Mouse (Mus musculus) hindbrain, embryonic 16.5 days (tissue): ENCODE measurements around the gene Prss57. TPM values are rescaled to one million over a fixed set of nuclear protein-coding genes. Genes with fewer than 3 reads are reported as not detected.
A peak's percentile ranks its signal among the peaks of the same experiment; 100 is the strongest.

Experiments
- ATAC-seq: fragments of 200-750 bp; cut with Nextera tagmentation; 2 replicates; pipeline ENCODE4 v1.8.0; 2017; ENCODE audit warnings: moderate TSS enrichment, moderate library complexity
- H3K27ac ChIP-seq: fragments of 300-500 bp; sonication (generic); 2 replicates; pipeline ENCODE4 v1.5.1; 2014; ENCODE audit warnings: low read depth, mild to moderate bottlenecking, control low read depth, low read length, moderate library complexity
- H3K27me3 ChIP-seq: fragments of 300-500 bp; sonication (generic); replicated peaks from 2 replicates; pipeline ENCODE4 v1.6.1; 2014; ENCODE audit warnings: low read length; ENCODE audit not compliant: control insufficient read depth, insufficient read depth
- H3K36me3 ChIP-seq: fragments of 300-500 bp; sonication (generic); 2 replicates; pipeline ENCODE4 v1.6.1; 2014; ENCODE audit warnings: mild to moderate bottlenecking, low read length, moderate library complexity, mixed read lengths; ENCODE audit not compliant: control insufficient read depth, insufficient read depth
- H3K4me1 ChIP-seq: fragments of 300-500 bp; sonication (generic); 2 replicates; pipeline ENCODE4 v1.6.1; 2014; ENCODE audit warnings: low read depth, low read length; ENCODE audit not compliant: control insufficient read depth, insufficient read depth
- H3K4me2 ChIP-seq: fragments of 300-500 bp; sonication (generic); 2 replicates; pipeline ENCODE4 v1.6.1; 2014; ENCODE audit warnings: mild to moderate bottlenecking, low read length, control low read depth, moderate library complexity
- H3K4me3 ChIP-seq: fragments of 300-500 bp; sonication (generic); 2 replicates; pipeline ENCODE4 v1.5.1; 2014; ENCODE audit warnings: mild to moderate bottlenecking, low read length, control low read depth, moderate library complexity
- H3K9ac ChIP-seq: fragments of 300-500 bp; sonication (generic); 2 replicates; pipeline ENCODE4 v1.6.1; 2014; ENCODE audit warnings: low read depth, mild to moderate bottlenecking, control low read depth, low read length, moderate library complexity
- H3K9me3 ChIP-seq: fragments of 300-500 bp; sonication (generic); 2 replicates; pipeline ENCODE4 v1.6.1; 2014; ENCODE audit warnings: mild to moderate bottlenecking, low read length, moderate library complexity; ENCODE audit not compliant: control insufficient read depth
- WGBS: fragments of 180-500 bp; shearing (Covaris S2); extraction: QIAGEN DNeasy Blood & Tissue Kit; methylation state at CpG from one replicate; pipeline ENCODE4 v1.1.7; 2014; 5-methylcytosine and 5-hydroxymethylcytosine counted together
- polyA plus RNA-seq: library from polyadenylated mRNA; unstranded; fragments of >200 nt; fragmentation: Nextera tagmentation; extraction: Ambion mirVana; gene quantifications from 2 replicates; pipeline ENCODE4 v1.2.1, GENCODE M21; 2015

Prss57 gene
- polyA plus RNA-seq, 1 experiment from 2014 or later, result not detected

DNA sequence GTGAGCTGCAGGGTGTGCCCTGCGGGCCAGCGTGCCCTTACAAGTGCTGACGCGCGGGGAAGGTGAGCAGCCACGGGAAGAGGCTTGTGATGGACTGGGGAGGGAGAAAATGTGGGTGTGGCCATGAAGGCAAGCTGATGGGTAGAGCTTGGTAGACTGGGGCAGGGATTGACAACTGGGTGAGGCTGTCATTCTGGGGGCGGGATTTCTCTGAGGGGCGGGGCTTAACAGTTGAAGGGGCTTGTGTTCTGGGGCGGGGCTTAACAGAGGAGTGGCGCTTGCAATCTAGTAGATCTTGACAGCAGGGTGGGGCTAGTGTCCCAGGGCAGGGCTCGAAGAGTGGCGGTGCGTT, 10.1 kb downstream of the Prss57 start:
- under 1% methylated on average over 13 of the region's 13 CpGs for WGBS
- Histone ChIP-seq H3K4me2 (peak overlapping the region; percentile 78), H3K27me3 (peaks cover 21% of the 10 kb centered on the region), H3K27ac (no peak overlapping the region), H3K4me3 (peak overlapping the region; percentile 48), H3K9me3 (no peaks in the 10 kb centered on the region), H3K4me1 (peaks cover 8% of the 10 kb centered on the region), H3K36me3 (no peaks in the 10 kb centered on the region), H3K9ac (peak overlapping the region; percentile 48)
- ATAC-seq, result peak; percentile 68

DNA sequence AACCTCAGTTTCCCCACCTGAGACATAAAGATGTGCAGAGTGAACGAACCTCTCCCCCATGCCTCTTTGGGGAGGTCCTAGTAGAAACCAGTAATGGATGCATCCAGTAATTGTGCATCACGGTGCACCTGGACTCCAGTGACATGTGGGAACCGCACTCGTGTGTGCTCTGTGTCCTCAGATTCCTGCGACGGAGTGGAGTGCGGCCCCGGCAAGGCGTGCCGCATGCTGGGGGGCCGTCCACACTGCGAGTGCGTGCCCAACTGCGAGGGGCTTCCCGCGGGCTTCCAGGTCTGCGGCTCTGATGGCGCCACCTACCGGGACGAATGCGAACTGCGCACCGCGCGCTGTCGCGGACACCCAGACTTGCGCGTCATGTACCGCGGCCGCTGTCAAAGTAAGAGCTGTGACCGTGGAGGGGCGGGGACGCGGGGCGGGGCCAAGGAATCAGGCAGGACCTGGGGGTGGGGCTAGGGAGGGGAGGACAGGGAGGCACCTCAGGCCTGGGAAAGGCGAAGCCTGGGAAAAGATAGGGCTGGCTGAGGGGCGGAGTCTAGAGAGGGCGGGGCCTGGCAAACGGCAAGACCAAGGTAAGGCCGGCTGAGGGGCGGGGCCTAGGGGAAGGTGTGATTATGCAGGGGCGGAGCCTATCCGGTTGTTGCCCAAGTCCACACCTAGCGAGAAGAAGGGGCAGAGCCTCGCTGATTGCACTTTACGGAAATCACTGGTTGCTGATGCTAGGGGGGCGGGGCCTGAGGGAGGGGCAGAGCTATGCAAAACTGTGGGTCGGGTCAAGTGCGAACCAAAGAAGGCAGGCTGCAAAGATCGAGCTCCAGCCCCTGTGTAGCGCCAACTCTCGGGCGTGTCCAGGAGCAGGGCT, 10.7 kb downstream of the Prss57 start:
- peaks cover 8% of the 10 kb centered on the region for H3K4me1 ChIP-seq
- H3K27me3 ChIP-seq, result peaks cover 21% of the 10 kb centered on the region
- no peak overlapping the region for H3K27ac ChIP-seq
- 1% methylated on average over 55 of the region's 55 CpGs for WGBS
- H3K36me3 ChIP-seq, result no peaks in the 10 kb centered on the region
- H3K9ac ChIP-seq, result peak overlapping the region; percentile 47
- peak overlapping the region; percentile 78 for H3K4me2 ChIP-seq
- peak; percentile 93 for ATAC-seq
- H3K9me3 ChIP-seq, result no peaks in the 10 kb centered on the region
- H3K4me3 ChIP-seq, result peak overlapping the region; percentile 48

DNA sequence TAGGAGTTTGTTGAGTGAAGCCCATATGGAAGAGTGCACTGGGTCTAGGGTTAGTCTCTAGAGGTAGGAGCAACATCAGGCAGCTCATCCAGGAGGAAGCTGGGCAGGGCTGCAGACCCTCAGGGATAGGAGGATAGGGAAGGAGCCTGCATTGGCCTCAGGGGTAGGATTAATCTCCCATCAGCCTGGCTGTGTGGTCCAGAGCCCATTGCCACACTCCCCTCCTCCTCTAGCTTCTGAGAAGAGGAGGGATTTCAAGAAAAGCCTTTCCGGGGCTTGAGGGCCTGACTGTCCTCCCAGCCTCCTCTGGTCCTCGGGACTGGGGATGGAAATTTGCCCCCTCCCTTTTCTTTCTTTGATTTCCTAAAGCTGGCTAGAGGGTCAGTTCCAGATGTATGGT, 11.6 kb downstream of the Prss57 start:
- no peaks in the 10 kb centered on the region for H3K9me3 ChIP-seq
- no peak overlapping the region for H3K4me2 ChIP-seq
- no peak overlapping the region for H3K4me3 ChIP-seq
- ATAC-seq, result no peak
- peaks cover 8% of the 10 kb centered on the region for H3K4me1 ChIP-seq
- H3K27me3 ChIP-seq, result peaks cover 21% of the 10 kb centered on the region
- no peak overlapping the region for H3K9ac ChIP-seq
- H3K27ac ChIP-seq, result no peak overlapping the region
- no peaks in the 10 kb centered on the region for H3K36me3 ChIP-seq
- WGBS, result 17% methylated on average over 2 of the region's 2 CpGs

DNA sequence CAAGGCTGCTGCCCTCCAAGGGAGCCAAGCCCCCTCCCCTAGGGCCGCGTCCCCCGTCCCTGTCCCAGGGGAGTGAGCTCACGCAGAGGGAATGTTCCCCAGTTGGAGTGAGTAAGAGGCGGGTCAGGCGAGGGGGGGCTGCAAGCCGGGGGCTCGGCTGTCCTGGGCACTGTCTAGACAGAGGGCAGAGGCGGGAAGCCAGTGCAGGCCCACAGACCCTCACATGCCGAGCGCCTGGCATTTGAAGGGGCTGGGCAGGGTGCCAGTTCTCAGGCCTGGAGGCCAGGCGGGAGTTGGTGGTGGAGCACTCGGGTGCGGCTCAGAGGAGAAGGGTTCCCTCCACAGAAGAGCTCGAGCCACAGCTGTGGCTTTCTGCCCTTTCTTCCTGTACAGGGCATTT, 12.8 kb downstream of the Prss57 start:
- Histone ChIP-seq H3K4me2 (peak overlapping the region; percentile 10; the same call in 1 of the 2 replicates), H3K36me3 (no peaks in the 10 kb centered on the region), H3K27ac (no peak overlapping the region), H3K4me3 (no peak overlapping the region), H3K9me3 (no peaks in the 10 kb centered on the region), H3K9ac (no peak overlapping the region), H3K27me3 (peaks cover 21% of the 10 kb centered on the region), H3K4me1 (peaks cover 8% of the 10 kb centered on the region)
- WGBS, result 8% methylated on average over 15 of the region's 15 CpGs
- ATAC-seq, result no peak

DNA sequence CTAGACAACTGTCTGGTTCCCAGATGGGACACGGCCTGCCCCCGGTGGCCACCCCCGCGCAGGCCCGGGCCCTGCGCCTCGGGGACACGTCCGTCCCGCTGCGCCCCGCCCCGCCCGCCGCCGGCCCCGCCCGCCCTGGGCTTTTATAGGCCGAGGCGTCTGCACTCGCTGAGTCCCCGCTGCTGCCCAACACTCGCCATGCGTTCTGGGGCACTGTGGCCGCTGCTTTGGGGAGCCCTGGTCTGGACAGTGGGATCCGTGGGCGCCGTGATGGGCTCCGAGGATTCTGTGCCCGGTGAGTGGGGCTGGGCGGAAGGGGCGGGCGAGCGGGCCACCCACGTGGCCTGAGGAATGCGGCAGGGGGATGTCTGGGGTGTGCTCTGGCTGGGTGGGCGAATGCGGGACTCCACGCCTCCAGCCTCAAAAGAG, 13.6 kb downstream of the Prss57 start, which contains the start of gene Fstl3:
Gene Fstl3 (plus strand): TSS at position 170 of the 429 bp plus-strand sequence.
- Histone ChIP-seq H3K4me3 (peak within 1 kb of the TSS; percentile 22), H3K9me3 (no peaks in the 10 kb centered on the region), H3K36me3 (no peaks in the 10 kb centered on the region), H3K4me2 (peak within 1 kb of the TSS; percentile 47), H3K27ac (no peak within 1 kb of the TSS), H3K27me3 (peaks cover 21% of the 10 kb centered on the region), H3K4me1 (peaks cover 8% of the 10 kb centered on the region), H3K9ac (peak within 1 kb of the TSS; percentile 49; the same call in 1 of the 2 replicates)
- WGBS, result 2% methylated on average over 29 of the region's 39 CpGs
- ATAC-seq, result no peak

DNA sequence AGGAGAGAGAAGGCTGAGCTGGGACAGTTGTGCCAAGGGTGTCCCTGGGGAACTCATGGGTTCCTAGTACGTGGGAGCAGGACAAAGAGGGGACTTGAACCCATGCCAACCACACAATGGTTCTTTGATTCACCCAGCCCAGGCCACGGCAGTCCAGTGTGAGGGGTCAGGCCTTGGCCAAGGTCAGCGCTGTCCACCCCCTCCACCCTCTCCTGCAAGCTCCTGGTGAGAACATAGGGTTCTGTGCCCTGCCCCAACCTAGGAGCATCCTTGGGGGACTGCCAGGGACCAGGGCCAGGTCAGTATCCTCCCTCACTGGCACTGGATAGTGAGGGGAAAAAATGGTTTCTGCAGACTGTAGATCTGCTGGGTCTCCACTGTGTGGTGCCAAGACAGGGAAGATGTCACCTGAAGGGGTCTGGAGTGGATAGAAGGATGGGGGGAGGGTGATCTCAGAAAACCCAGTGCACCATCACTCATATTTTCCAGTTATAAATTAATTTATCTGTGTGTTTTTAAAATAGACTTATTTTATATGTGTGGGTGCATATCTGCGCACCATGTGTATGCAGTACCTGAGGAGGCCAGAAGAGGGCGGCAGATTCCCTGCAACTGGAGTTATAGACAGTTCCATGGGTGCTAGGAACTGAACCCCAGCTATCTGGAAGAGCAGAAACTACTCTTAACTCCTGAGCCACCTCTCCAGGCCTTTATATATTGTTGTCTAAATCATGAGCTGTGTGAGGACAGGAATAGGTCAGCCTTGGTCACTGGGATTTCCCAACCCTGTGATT, 16.1 kb downstream of the Prss57 start:
- WGBS, result 56% methylated on average over 5 of the region's 5 CpGs
- H3K4me1 ChIP-seq, result peaks cover 8% of the 10 kb centered on the region
- H3K4me2 ChIP-seq, result no peak overlapping the region
- H3K27ac ChIP-seq, result no peak overlapping the region
- peaks cover 21% of the 10 kb centered on the region for H3K27me3 ChIP-seq
- no peak for ATAC-seq
- no peaks in the 10 kb centered on the region for H3K9me3 ChIP-seq
- H3K36me3 ChIP-seq, result no peaks in the 10 kb centered on the region
- no peak overlapping the region for H3K4me3 ChIP-seq
- no peak overlapping the region for H3K9ac ChIP-seq

DNA sequence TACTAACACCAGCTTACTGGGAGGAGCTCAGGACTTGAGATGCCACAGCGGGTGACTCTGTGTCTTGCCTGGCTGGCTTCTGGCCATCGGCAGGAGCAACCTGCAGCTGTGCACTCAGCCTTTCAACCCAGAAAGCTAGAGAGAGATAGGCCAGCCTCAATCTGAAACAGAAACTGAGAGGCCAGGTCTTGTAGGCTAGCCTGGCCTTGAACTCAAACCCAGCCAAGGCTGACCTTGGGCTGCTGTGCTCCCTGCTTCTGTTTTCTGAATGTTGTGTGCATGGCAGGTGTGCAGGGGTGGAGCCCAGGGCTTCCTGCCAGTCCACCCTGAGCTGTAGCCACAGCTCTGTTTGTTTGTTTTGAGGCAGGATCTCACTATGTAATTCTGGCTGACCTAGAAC, 17.6 kb downstream of the Prss57 start:
- H3K36me3 ChIP-seq, result no peaks in the 10 kb centered on the region
- 82% methylated on average over 2 of the region's 2 CpGs for WGBS
- peaks cover 12% of the 10 kb centered on the region for H3K4me1 ChIP-seq
- H3K9me3 ChIP-seq, result no peaks in the 10 kb centered on the region
- H3K27me3 ChIP-seq, result peaks cover 18% of the 10 kb centered on the region
- H3K9ac ChIP-seq, result no peak overlapping the region
- ATAC-seq, result no peak
- H3K4me3 ChIP-seq, result no peak overlapping the region
- H3K27ac ChIP-seq, result no peak overlapping the region
- H3K4me2 ChIP-seq, result no peak overlapping the region

DNA sequence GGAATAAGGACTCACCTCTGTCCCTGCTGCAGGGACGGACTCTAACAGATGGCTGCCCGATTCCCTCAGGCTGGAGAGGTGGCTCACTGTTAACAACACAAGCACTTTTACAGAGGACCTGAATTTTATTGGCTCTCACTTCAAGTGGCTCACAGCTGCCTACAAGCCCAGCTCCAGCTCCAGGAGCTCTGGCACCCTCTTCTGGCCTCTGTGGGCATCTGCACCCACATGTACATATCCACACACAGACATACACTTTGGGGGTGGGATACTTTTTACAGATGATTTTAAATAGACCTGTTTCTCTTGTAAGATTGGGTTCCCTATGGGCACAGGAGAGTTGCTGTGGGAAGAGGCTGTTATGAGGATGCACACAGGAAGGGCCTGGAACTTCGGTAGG, 18.4 kb downstream of the Prss57 start:
- Histone ChIP-seq H3K27me3 (peaks cover 12% of the 10 kb centered on the region), H3K9ac (no peak overlapping the region), H3K9me3 (no peaks in the 10 kb centered on the region), H3K27ac (no peak overlapping the region), H3K4me1 (peaks cover 14% of the 10 kb centered on the region), H3K36me3 (no peaks in the 10 kb centered on the region), H3K4me3 (no peak overlapping the region), H3K4me2 (no peak overlapping the region)
- 97% methylated on average over 3 of the region's 3 CpGs for WGBS
- no peak for ATAC-seq

DNA sequence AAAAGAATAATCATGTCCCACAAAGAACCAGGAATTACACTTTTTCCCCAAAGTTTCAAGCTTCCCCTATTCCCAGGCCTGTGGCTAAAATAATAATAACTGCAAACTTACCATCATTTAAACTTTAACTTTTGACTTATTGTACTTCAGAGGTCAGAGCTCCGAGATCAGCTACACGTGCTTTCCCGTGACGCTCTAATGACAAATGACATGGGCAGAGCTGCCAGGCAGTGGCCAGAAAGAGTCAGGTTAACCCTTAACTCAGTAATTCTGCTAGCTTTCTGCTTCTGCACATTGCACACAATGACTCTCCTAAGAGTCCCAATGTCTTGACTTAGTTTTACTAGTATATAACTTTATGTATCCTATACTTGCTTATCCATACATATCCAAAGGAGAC, 21.4 kb downstream of the Prss57 start:
- no peak overlapping the region for H3K4me2 ChIP-seq
- no peak overlapping the region for H3K4me3 ChIP-seq
- no peaks in the 10 kb centered on the region for H3K27me3 ChIP-seq
- no peak for ATAC-seq
- H3K4me1 ChIP-seq, result peaks cover 29% of the 10 kb centered on the region
- no peak overlapping the region for H3K9ac ChIP-seq
- H3K9me3 ChIP-seq, result no peaks in the 10 kb centered on the region
- H3K36me3 ChIP-seq, result no peaks in the 10 kb centered on the region
- WGBS, result 48% methylated on average over 4 of the region's 4 CpGs
- H3K27ac ChIP-seq, result no peak overlapping the region
